Mouse (Mus musculus): Measurements from ENCODE around the gene Psme2.

Gene Psme2

DNA sequence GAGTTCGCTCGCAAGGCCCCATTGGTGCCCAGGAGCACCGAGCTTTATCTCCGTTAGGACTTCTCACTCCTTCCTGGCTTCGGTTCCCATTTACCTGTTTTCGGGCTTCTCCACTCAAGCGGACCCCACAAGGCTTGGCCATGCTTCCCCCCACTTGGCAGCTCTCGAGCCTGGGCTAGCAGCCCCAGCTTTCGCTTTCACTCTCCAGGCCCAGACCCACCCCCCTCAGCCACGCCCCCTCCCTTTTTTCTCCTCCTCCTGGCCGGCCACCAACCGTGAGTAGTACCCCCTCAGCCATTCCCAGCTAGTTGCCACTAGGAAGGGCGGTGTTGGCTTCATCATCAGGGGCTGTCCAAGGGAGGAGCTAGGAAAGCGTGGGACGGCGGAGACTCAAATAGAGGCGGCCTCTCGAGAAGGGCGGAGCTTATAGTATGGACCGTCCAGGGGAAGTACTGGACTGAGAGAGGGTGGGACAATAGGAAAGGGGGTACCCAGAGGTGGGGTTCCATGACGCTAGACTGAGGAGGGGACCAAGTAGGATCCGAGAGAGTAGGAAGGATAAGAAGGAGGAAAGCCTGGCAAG is at the start of gene Psme2:
Gene Psme2, minus strand, starts transcription at position 366 of the 583 bp plus-strand sequence.
- DNase-seq, result peak; percentile 72 to 75

DNA sequence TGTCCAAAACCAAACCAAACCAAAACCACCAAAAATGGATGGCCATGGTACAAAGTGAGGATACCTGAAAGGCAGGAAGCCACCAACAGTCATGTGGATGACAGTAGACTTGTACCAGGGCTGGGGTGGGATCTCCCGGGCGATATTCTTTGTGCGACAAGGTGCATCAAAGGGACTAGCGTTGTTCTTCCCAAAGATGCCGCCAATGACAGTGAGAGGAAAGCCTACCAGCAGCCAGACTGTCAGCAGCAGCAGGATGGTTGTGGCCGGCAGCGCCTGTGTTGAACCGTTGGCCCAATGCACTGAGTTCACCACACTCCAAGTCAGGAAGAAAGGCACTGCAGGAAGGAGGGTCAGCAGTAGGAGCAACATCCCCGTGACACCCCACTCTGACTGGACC is 46.9 kb upstream of the Psme2 start, which contains the start of gene Gm49378:
Gene Gm49378, minus strand, starts transcription at position 101 of the 400 bp plus-strand sequence.
- DNase-seq, result no peak

DNA sequence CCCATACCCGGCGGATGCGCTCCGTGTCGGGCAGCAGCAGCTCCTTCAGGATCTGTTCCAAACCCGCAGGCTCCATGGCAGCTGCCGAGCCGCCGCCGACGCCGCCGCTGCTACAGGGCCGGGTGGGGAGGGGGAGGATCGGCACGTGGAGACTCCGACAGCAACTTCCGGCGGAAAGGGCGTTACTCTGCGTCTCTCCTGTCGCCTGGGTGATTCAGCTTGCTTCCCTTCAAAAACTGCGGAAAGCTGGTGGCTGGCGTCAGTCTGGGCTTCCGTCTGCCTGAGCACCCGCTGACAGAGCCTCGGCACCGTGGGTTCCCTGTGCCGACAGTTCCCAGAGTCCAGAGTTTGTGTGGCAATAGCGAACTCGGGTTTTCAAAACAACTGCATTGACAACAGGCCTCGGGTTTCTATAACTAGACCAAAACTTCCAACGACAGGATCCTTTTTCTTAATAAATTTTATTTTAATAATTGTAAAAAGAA is 44.7 kb upstream of the Psme2 start, which contains the start of gene Ipo4:
Gene Ipo4, minus strand, starts transcription at position 435 of the 485 bp plus-strand sequence.
- DNase-seq, result peak; percentile 83 to 89

DNA sequence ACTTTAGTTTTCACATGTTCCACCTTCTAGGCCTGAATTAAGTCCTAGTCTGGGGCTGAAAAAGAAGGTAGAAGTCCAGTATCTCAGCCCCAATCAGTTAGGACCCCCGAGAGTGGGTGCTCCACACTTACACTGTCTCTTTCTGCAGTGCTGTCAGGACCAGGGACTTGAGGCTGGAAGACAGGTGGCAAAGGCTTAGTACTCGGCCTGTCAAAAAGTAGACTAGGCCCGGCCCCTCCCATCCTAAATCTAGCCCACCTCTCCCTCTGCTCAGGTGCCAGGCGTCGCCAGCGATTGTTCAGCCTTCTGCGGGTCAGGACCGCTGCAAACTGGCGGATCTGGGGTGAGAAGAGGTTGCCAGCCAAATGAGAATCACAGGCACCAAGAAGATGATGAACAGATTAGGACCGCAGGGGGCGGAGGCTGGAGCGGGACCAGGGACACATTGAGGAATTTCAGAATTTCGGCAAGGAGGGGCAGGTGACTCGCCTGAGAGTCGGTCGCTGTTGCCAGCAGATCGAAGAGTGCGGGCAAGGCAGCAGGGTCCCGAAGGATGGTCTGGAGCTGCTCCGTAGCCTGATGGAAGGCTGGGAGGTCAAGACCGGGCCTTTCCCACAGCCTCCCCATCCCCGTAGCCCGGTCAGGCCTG is 44.1 kb upstream of the Psme2 start:
- DNase-seq, result no peak

DNA sequence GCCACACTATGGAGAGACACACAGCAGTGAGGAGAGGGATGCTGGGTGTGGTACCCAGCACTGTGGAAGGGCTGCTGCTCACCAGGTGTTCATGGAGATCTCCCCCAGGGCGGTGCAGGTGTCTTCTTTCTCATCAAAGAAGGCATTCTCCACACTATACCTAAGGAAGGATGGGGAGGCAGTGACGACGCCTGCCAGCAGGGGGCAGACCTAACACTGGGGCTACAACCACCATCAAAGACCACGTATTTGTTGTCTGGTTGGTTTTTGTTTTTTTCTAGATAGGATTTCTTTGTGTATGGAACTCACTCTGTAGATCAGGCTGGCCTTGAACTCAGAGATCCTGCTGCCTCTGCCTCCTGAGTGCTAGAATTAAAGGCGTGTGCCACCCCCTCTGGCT is 38.4 kb upstream of the Psme2 start:
- DNase-seq, result peak; percentile 76 to 81

DNA sequence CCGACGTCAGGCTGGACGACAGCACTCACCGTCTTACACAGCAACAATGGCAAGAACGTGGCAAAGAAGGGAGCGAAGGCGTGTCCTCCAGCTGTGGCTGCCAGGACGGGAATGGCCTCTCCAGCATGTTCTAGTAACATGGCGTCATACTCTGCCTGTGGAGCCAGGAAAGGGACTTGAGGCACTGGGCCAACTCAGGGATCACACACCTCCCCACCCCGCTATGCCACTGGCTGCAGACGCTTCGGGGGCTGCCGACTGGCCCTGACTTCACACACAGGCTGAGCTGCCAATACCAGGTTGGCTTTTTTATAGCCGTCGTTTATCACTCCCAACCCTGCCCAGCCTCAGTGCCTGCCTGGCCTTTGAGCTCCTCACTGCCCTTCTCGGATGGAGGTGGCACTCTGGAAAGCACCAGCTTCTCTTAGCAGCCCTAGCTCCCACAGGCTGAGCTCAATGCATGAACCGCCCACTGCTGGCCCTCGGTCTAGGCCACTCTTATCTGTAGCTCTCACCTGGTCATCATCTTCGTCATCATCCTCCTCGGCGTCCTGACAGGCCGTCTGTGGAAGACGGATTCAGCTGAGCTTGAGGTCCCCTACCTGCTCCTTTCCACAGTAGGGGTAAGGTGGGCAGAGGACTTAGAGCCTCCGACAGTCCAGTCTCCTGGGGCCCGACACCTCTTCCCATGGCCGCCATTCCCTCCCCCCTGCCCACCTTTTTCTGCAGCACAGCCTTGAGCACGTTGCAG is 37.3 kb upstream of the Psme2 start:
- no peak for DNase-seq

DNA sequence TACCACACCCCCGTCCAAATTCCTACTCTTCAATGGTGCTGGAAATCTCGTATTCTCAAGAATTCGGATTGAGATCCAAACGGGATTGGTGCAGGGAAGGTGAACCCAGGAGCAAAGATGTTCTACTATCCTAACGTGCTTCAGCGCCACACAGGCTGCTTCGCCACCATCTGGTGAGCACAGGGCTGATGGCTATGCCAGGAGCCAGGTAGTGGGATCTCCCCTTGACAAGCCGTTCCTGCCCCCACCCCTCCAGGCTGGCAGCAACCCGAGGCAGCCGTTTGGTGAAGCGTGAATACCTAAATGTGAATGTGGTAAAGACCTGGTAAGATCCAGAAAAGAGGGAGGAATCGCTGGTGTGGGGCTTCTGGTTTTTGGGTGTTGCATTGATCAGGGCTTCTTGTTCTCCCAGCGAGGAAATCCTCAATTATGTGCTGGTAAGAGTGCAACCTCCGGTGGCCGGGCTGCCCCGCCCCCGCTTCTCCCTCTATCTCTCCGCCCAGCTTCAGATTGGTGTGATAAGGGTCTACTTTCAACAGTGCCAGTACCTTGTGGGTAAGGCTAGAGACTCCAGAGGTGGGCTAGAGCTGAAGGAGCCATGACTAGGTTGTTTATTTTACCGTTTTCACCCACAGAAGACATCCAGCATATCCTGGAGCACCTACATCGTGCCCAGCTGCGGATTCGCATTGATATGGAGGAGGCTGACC is 27.7 kb upstream of the Psme2 start:
- DNase-seq, result no peak

DNA sequence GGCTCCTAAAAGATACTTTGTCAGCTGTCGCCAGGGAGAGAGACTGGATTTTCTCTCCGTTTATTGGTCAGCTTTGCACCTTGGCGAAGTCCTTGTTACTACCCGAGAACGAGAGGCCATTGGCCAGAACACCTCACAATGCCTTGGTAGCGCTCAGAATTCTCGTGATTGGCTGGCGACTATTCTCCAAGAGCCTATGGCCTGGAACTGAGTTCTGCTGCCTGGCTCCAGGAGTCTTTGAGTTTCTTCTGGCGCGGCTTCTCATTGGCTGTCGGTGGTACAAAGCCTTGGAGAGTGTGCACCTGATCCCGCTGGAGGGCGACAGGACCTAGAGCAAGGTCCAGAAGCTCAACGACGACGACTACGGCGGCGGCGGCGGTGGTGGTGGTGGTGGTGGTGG is 26.9 kb upstream of the Psme2 start, which contains the start of gene Rec8:
Gene Rec8, plus strand, starts transcription at position 216 of the 400 bp plus-strand sequence.
- no peak for DNase-seq

DNA sequence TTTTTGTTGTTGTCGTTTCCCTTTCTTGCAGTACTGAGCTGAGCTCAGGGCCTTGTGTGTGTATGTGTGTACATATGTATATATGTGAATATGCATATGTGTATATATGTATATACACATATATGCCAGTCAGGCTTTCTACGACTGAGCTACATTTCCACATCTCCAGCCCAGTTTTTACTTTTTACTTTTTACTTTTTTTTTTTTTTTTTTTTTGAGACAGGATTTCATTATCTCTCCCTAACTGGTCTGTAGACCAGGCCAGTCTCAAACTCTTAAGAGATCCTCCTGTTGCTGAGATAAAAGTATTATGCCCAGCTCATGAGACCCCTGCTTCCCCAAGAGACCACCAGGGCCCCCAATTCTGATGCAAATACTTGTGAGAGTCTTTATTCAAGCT is 25.9 kb upstream of the Psme2 start:
- DNase-seq, result no peak

DNA sequence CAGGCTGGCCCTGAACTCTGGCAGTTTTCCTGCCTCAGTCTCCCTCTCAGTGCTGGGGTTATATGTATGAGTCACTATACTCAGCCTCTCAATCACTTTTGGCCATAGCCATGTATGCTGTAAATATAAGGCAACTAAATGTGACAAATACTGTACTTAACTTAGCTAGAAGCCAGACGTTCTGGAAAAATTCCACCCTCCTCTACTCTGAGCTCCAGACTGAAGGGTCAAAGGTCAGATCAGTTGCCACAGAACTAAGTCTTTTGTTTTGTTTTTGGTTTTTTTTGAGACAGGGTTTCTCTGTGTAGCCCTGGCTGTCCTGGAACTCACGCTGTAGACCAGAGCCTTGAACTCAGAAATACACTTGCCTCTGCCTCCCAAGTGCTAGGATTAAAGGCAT is 25.0 kb upstream of the Psme2 start:
- DNase-seq, result no peak

DNA sequence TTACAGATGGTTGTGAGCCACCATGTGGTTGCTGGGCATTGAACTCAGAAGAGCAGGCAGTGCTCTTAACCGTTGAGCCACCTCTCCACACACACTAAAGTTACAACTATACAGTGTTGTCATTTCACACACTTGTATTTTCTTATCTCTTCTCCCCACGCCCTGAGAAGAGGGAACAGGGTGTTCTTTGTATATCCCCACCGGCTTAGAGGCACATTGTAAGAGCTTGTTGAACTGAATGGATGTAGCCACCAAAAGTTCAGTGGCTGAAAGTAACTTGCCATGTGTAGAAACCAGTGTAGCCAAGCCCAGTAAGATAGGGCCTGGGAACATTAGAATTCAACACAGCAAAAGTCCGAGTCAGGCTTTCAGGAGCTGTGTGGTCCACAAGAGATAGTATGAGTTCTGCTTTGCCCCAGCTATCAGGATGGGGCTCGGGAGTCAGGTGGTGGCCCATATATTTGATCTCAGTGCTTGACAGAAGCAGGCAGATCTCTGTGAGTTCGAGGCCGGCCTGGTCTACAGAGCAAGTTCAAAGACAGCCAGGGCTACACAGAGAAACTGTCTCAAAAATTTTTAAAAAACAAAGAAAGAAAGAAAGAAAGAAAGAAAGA is 23.8 kb upstream of the Psme2 start:
- DNase-seq, result no peak

DNA sequence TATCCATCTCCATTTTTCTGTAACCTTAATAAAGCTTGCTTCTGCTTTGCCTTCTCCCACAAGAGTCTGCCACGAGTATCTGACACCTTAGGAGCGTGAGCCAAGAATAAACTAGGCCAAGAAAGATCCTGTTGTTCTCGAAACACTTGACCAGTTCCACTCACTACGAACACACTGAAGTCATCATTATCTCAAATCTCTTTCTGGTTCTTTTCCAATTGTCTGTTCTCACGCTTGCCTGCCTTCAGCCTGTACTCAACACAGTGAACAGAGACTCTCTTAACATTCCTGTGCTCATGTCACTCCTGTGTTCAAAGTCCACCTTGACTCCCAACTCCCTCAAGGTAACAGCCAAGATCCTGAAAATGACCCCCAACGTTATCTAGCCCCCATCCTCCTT is 22.4 kb upstream of the Psme2 start:
- DNase-seq, result no peak

DNA sequence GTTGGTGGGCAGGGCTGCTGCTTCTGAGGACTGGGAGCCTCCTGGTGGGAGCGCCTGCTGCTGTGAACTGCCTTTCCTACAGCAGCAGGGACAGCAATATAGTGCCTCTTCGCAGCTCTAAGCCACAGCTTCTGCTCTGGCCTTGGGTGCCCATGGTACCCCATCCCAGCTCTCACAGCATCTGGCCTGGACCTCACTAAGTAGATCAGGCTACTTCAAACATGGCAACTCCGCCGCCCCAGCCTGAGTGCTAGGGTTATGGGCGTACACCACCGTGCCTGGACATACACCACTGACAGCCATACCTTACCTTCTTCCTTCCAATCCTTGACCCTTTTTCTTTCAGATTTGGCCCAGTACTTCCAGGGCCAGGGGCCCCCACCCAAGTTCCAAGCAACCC is 17.4 kb upstream of the Psme2 start:
- no peak for DNase-seq

DNA sequence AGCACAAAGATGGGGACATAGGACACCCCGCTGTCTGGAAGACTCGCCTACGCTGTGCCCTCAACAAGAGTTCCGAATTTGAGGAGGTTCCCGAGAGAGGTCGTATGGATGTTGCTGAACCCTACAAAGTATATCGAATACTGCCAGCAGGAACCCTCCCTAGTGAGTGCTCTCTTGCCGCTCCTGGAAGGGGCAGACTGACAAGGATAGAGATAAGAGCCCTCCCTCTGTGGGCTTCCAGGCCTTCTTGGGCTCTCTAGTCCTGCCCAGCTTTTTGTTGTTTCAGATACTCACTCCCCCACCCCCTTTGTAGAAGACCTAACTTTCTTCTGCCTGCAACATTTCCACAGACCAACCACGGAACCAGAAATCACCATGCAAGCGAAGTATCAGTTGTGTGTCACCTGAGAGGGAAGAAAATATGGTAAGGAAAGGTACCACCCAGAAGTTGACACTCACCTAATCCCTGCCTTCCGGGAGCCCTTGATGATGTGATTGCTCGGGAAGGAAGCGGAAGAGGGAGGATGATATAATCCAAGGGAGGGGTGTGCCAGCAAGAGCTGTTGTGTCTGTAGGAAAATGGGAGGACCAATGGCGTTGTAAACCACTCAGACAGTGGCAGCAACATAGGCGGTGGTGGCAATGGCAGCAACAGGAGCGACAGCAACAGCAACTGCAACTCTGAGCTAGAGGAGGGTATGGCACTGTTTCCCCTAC is 15.0 kb upstream of the Psme2 start:
- DNase-seq, result no peak

DNA sequence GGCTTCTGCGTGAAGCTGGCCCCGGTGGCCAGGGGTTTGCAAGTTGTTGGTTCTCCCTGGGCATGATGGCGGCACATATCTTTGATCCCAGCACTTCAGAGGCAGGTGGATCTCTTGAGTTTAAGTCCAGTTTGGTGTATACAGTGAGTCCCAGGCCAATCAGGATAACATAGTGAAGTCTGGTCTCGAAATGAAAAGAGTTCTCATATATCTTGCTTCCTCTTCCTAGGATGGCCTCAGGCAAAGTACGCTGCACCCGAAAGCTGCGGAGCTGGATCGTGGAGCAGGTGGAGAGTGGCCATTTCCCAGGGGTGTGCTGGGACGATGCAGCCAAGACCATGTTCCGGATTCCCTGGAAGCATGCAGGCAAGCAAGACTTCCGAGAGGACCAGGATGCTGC is 13.9 kb upstream of the Psme2 start:
- no peak for DNase-seq

DNA sequence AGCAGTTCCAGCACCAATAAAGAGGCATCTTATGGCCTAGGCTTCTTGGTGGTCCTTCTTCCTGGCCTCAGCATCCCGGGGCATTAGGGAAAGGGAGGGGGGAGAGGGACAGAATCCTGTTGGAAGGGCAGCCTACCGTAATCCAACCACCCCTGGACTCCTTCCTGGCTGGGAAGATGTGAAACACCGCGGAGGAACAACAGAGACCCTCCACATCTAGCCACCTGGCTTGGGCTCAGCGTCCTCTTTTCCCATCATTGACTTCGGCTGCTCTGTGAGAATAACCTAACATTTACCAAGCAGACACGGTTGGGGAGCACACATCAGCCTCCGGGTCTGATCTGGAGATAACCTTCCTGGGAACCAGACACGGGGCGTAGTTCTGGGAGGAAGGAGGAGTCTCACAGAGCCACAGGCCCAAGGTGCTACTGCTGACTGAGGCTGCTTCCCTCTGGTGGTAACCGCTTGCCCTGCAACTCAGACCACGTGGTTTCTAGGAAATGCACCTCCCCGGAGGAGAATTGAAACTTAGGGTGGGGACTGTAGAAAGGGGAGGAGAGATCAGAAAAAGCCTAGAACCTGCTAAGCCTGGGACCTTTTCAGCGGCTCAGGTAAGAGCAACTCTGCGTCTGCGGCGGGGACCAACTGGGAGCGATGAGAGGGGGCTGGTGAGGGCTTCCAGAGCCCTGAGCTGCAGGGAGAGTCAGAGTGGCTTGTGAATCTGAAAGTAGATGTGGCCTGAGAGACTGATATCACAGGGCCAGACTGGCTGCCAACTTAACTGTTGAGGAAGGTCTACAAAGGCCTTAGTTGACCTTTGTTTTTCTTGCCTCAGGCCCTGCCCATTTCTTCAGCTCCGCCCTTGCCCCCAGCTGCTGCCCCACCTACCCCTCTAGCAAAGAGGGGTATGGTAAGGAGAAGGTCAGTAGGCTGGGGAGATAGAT is 13.0 kb upstream of the Psme2 start:
- peak; percentile 94 for DNase-seq

DNA sequence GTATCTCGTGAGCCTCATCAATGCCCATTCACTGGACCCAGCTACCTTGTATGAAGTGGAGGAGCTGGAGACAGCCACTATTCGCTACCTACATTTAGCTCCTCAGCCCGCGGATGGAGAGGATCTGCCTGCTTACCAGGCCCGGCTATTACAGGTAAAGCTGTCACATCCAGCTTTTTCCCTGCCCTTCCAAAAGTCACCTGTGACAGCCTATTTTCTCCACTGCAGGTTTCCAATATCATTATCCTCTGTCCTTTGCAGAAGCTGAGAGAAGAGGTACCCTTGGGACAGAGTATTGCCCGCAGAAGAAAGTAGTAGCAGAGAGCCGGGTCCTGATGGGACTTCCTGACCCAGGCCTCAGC is 12.3 kb upstream of the Psme2 start, which contains the start of gene Irf9:
Gene Irf9, plus strand, starts transcription at position 301 of the 362 bp plus-strand sequence.
- DNase-seq, result no peak

DNA sequence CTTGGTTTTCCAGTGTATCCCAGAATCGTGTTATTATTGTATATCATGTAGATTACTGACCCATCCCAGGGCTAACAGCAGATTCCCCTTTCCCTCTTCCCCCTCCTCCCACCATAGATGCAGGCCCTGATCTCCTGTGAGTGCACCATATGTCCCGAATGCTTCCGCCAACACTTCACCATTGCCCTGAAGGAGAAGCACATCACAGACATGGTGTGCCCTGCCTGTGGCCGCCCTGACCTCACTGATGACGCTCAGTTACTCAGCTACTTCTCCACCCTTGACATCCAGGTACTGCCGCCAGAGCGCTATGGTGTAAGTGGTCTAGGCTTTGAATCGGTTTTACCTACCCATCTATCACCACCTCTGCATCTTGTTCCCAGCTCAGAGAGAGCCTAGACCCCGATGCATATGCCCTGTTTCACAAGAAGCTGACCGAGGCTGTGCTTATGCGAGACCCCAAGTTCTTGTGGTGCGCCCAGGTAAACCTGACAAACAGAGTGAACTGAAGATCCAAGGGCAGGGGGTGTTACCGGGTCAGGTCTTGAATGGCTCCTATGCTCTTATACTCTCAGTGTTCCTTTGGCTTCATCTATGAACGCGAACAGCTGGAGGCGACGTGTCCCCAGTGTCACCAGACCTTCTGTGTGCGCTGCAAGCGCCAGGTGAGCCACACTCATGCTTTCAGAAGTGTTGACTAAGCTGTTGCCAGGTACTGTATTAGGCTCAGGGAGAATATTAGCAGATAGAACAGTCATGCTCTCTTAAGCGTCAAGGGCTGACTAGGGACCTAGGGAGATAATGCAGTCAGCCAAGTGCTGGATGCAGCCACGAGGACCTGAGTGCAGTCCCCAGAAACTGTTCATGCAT is 7.8 kb upstream of the Psme2 start:
- no peak for DNase-seq

DNA sequence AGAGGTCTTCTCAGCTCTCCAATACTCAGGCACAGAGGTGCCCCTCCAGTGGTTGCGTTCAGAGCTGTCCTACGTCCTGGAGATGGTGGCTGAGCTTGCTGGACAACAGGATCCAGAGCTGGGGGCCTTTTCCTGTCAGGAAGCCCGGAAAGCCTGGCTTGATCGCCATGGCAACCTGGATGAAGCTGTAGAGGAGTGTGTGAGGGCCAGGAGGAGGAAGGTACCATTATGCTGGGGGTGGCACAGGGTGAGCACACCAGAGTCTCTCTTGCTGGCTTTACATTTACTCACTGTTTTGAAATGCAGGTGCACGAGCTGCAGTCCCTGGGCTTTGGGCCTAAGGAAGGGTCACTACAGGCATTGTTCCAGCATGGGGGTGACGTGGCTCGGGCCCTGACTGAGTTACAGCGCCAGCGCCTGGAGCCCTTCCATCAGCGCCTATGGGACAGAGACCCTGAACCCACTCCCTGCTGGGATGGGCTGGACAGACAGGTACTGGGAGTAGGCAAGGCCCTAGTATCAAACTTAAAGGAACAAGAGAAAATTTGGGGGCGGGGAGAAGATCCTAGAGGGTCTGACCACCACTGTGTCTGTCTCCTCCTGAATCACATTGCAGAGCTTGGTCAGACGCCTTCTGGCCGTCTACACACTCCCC is 5.2 kb upstream of the Psme2 start:
- no peak for DNase-seq

Data from thymus, postnatal 36 days (tissue).